10 mouse cellular contexts compared by ENCODE assay signal in genomic region chr1:131209971-131210426, GRCm38 (mm10). TPM values are rescaled to one million over a fixed set of nuclear protein-coding genes. Genes with fewer than 3 reads are reported as not detected.
A peak's percentile ranks its signal among the peaks of the same experiment; 100 is the strongest.
DNase-seq lines count a peak whose midpoint lies in the region; ATAC-seq and TF ChIP-seq lines count a peak whose summit lies in the region.
"Had no signal": no experiment of that assay in that cellular context is flagged by ENCODE, and none has a peak within 500 bp of the region (broad histone marks: within the 10 kb centered on the region; RNA-seq: fewer than 3 reads in every experiment).

No protein-coding gene starts in this region.

- no peak overlapping the region; the same call in 1 of the 2 replicates for H3K9ac ChIP-seq in limb, embryonic 14.5 days (ENCODE audit: low read depth, low read length, severe bottlenecking)
- H3K9ac ChIP-seq in forebrain, postnatal 0 days = no peak overlapping the region

- 70% methylated on average over 8 of the region's 8 CpGs for WGBS in limb, embryonic 14.5 days
- WGBS in limb, embryonic 10.5 days = 79% methylated on average over 8 of the region's 8 CpGs
- 59% methylated on average over 8 of the region's 8 CpGs for WGBS in forebrain, postnatal 0 days

- no peak overlapping the region for H3K4me2 ChIP-seq in limb, embryonic 14.5 days (replicated peaks; ENCODE audit: low read depth, low read length, severe bottlenecking)
- no peak overlapping the region for H3K4me2 ChIP-seq in forebrain, postnatal 0 days (ENCODE audit: low read depth)

- intact Hi-C loops in heart, postnatal 14 days (cut with DNase I) = no loop called here
- intact Hi-C loops in heart, postnatal 36 days (cut with DNase I) = no loop called here

- no peaks in the 10 kb centered on the region for H3K9me3 ChIP-seq in limb, embryonic 14.5 days (ENCODE audit: control insufficient read depth, low read length)
- H3K9me3 ChIP-seq in limb, embryonic 10.5 days (replicated peaks) = no peaks in the 10 kb centered on the region
- H3K9me3 ChIP-seq in forebrain, postnatal 0 days (ENCODE audit: low read length) = no peaks in the 10 kb centered on the region

- H3K4me3 ChIP-seq in limb, embryonic 14.5 days (replicated peaks; ENCODE audit: low read length) = no peak overlapping the region
- no peak overlapping the region for H3K4me3 ChIP-seq in limb, embryonic 10.5 days
- no peak overlapping the region for H3K4me3 ChIP-seq in forebrain, postnatal 0 days (ENCODE audit: low read depth, low read length)

- no peak overlapping the region for H3K27ac ChIP-seq in limb, embryonic 14.5 days (replicated peaks; ENCODE audit: low read depth, low read length)
- H3K27ac ChIP-seq in limb, embryonic 10.5 days = no peak overlapping the region
- no peak overlapping the region for H3K27ac ChIP-seq in forebrain, postnatal 0 days (ENCODE audit: low read depth, low read length)
- H3K27ac ChIP-seq: macrophage had no signal

- no peaks in the 10 kb centered on the region for H3K27me3 ChIP-seq in limb, embryonic 14.5 days (ENCODE audit: control insufficient read depth, insufficient read depth, low read length)
- H3K27me3 ChIP-seq in limb, embryonic 10.5 days (ENCODE audit: low read depth, poor library complexity, severe bottlenecking) = no peaks in the 10 kb centered on the region
- no peaks in the 10 kb centered on the region for H3K27me3 ChIP-seq in forebrain, postnatal 0 days (ENCODE audit: insufficient read depth, low read length)
- H3K27me3 ChIP-seq: Patski had no signal

- no peak for ATAC-seq in limb, embryonic 14.5 days (ENCODE audit: low FRiP score, low read depth)
- ATAC-seq in forebrain, postnatal 0 days = peak; percentile 84
- ATAC-seq: Patski had no signal

- TF ChIP-seq POLR2A in limb, embryonic 14.5 days (IDR thresholded peaks at IDR 0.05; ENCODE audit: borderline replicate concordance, extremely low read depth, insufficient read depth, insufficient read length) = no peak

- H3K36me3 ChIP-seq in limb, embryonic 14.5 days (ENCODE audit: control insufficient read depth, insufficient read depth, low read length) = no peaks in the 10 kb centered on the region
- H3K36me3 ChIP-seq in limb, embryonic 10.5 days = no peaks in the 10 kb centered on the region
- H3K36me3 ChIP-seq in forebrain, postnatal 0 days (ENCODE audit: insufficient read depth) = no peaks in the 10 kb centered on the region

- peaks cover 7% of the 10 kb centered on the region for H3K4me1 ChIP-seq in limb, embryonic 14.5 days (ENCODE audit: control insufficient read depth, insufficient read depth, low read length)
- H3K4me1 ChIP-seq in limb, embryonic 10.5 days = 0 out of 2 replicates have a peak, but pooled peaks cover 7% of the 10 kb centered on the region
- no peaks in the 10 kb centered on the region for H3K4me1 ChIP-seq in forebrain, postnatal 0 days (ENCODE audit: insufficient read depth)

- no peak for TF ChIP-seq CTCF in forebrain, postnatal 0 days (IDR thresholded peaks at IDR 0.05; ENCODE audit: low read depth)

- DNase-seq in limb, embryonic 14.5 days (ENCODE audit: low spot score) = peak; percentile 13
- no peak for DNase-seq in limb, embryonic 10.5 days (ENCODE audit: low spot score)
- DNase-seq in NIH3T3 (ENCODE audit: low read depth) = peak; percentile 77
- DNase-seq in adrenal gland, postnatal 10 days = peak; percentile 61
- peak; percentile 42 for DNase-seq in forebrain, postnatal 0 days
- DNase-seq in heart, postnatal 14 days = no peak
- DNase-seq in heart, postnatal 36 days = no peak
- DNase-seq: thymus, postnatal 36 days had no signal

RNA-seq across cellular contexts. Expression of gene Rassf5, which starts 35.1 kb away (rescaled TPM):
- polyA plus RNA-seq in limb, embryonic 14.5 days (2012; rRNA removed) = 3.2 and 3.8 TPM in 2 replicates
- 3.1 and 3.2 TPM in 2 replicates for polyA plus RNA-seq in limb, embryonic 14.5 days (2014; fragmentation: Nextera tagmentation; extraction: Ambion mirVana)
- 1.2 and 1.3 TPM in 2 replicates for polyA plus RNA-seq in limb, embryonic 10.5 days (2016; fragmentation: Nextera tagmentation; extraction: Ambion mirVana)
- 10 to 100 TPM; 10.6 to 10.8 TPM for total RNA-seq in adrenal gland, postnatal 10 days (2021)
- 2.2 and 6.7 TPM in 2 replicates for total RNA-seq in forebrain, postnatal 0 days (2014; rRNA removed)
- 1.6 and 2.7 TPM in 2 replicates for polyA plus RNA-seq in forebrain, postnatal 0 days (2015; fragmentation: Nextera tagmentation; extraction: Ambion mirVana)
- total RNA-seq in heart, postnatal 14 days (2021) = 1 to 10 TPM; 2.4 to 5.1 TPM
- total RNA-seq in heart, postnatal 36 days (2021) = 1 to 10 TPM; 1.7 to 1.8 TPM

RNA-seq across cellular contexts. Expression of gene Eif2d, which starts 57.0 kb away (rescaled TPM):
- 59.8 and 60.7 TPM in 2 replicates for polyA plus RNA-seq in limb, embryonic 14.5 days (2012; rRNA removed)
- 61.9 and 64.8 TPM in 2 replicates for polyA plus RNA-seq in limb, embryonic 14.5 days (2014; fragmentation: Nextera tagmentation; extraction: Ambion mirVana)
- 73.5 and 76.7 TPM in 2 replicates for polyA plus RNA-seq in limb, embryonic 10.5 days (2016; fragmentation: Nextera tagmentation; extraction: Ambion mirVana)
- total RNA-seq in adrenal gland, postnatal 10 days (2021) = 10 to 100 TPM; 40.3 to 50.5 TPM
- 38.5 and 41.6 TPM in 2 replicates for total RNA-seq in forebrain, postnatal 0 days (2014; rRNA removed)
- 49.3 and 49.8 TPM in 2 replicates for polyA plus RNA-seq in forebrain, postnatal 0 days (2015; fragmentation: Nextera tagmentation; extraction: Ambion mirVana)
- total RNA-seq in heart, postnatal 14 days (2021) = 10 to 100 TPM; 36.4 to 38.2 TPM
- total RNA-seq in heart, postnatal 36 days (2021) = 10 to 100 TPM; 34.0 to 39.3 TPM

Comparison
In these comparisons a context has a peak if more than half of its experiments do, and no peak if none do; other contexts are left out.
1. DNase-seq: peak in limb, embryonic 14.5 days (single experiment), NIH3T3 (single experiment), adrenal gland, postnatal 10 days (single experiment) and forebrain, postnatal 0 days (single experiment); none in limb, embryonic 10.5 days (single experiment), heart, postnatal 14 days (0 of 2) and heart, postnatal 36 days (0 of 2).